Mouse (Mus musculus) lung, embryonic 15.5 days (tissue): ENCODE data around the gene Ano3. TPM values are rescaled to one million over a fixed set of nuclear protein-coding genes. Genes with fewer than 3 reads are reported as not detected.

ENCODE experiments used
- ATAC-seq: fragments of 200-750 bp; cut with Nextera tagmentation; 2 replicates; pipeline ENCODE4 v1.8.0; 2017; ENCODE audit warnings: moderate number of reproducible peaks, borderline replicate concordance; ENCODE audit not compliant: low FRiP score, low TSS enrichment; ENCODE audit errors: extremely low read depth
- H3K27ac ChIP-seq: fragments of 300-500 bp; sonication (generic); 2 replicates; pipeline ENCODE4 v1.5.1; 2015; ENCODE audit warnings: moderate library complexity, mild to moderate bottlenecking, inconsistent platforms
- H3K27me3 ChIP-seq: fragments of 300-500 bp; sonication (generic); 2 replicates; pipeline ENCODE4 v1.6.1; 2015; ENCODE audit warnings: inconsistent platforms
- H3K36me3 ChIP-seq: fragments of 300-500 bp; sonication (generic); 2 replicates; pipeline ENCODE4 v1.6.1; 2015; ENCODE audit warnings: inconsistent platforms
- H3K4me1 ChIP-seq: fragments of 300-500 bp; sonication (generic); 2 replicates; pipeline ENCODE4 v1.6.1; 2015; ENCODE audit warnings: inconsistent platforms
- H3K4me2 ChIP-seq: fragments of 300-500 bp; sonication (generic); 2 replicates; pipeline ENCODE4 v1.6.1; 2015; ENCODE audit warnings: inconsistent platforms, mild to moderate bottlenecking, moderate library complexity
- H3K4me3 ChIP-seq: fragments of 300-500 bp; sonication (generic); 2 replicates; pipeline ENCODE4 v1.5.1; 2015; ENCODE audit warnings: mild to moderate bottlenecking, inconsistent platforms
- H3K9ac ChIP-seq: fragments of 300-500 bp; sonication (generic); 2 replicates; pipeline ENCODE4 v1.6.1; 2015; ENCODE audit warnings: inconsistent platforms
- H3K9me3 ChIP-seq: fragments of 300-500 bp; sonication (generic); 2 replicates; pipeline ENCODE4 v1.6.1; 2016; ENCODE audit warnings: inconsistent platforms
- WGBS: fragments of 180-500 bp; shearing (Covaris S2); methylation state at CpG from one replicate; pipeline ENCODE4 v1.1.7; 2015; 5-methylcytosine and 5-hydroxymethylcytosine counted together
- polyA plus RNA-seq: library from polyadenylated mRNA; unstranded; fragments of >200 nt; fragmentation: Nextera tagmentation; extraction: Ambion mirVana; gene quantifications from 2 replicates; pipeline ENCODE4 v1.2.1, GENCODE M21; 2015

Ano3 gene
- polyA plus RNA-seq, 1 experiment from 2014 or later: 0.02 TPM

- Histone ChIP-seq H3K4me3 (no peak overlapping the region), H3K27ac (no peak overlapping the region), H3K4me1 (no peaks in the 10 kb centered on the region), H3K36me3 (no peaks in the 10 kb centered on the region), H3K4me2 (no peak overlapping the region), H3K9ac (no peak overlapping the region), H3K27me3 (no peaks in the 10 kb centered on the region), H3K9me3 (no peaks in the 10 kb centered on the region)
- no peak for ATAC-seq
- 55% methylated on average over 10 of the region's 10 CpGs for WGBS
These were observed 240.5 kb downstream of the Ano3 start for GRCm38 (mm10) chr2:110710055-110710720.

GRCm38 (mm10) chr2:110709436-110709835 is 241.3 kb downstream of the Ano3 start:
- Histone ChIP-seq H3K9ac (no peak overlapping the region), H3K27me3 (no peaks in the 10 kb centered on the region), H3K36me3 (no peaks in the 10 kb centered on the region), H3K4me2 (no peak overlapping the region), H3K9me3 (no peaks in the 10 kb centered on the region), H3K4me1 (no peaks in the 10 kb centered on the region), H3K4me3 (no peak overlapping the region), H3K27ac (no peak overlapping the region)
- ATAC-seq: no peak
- 90% methylated on average over 3 of the region's 3 CpGs for WGBS

- no peak overlapping the region for H3K9ac ChIP-seq
- H3K36me3 ChIP-seq: no peaks in the 10 kb centered on the region
- ATAC-seq: no peak
- H3K9me3 ChIP-seq: no peaks in the 10 kb centered on the region
- no peaks in the 10 kb centered on the region for H3K27me3 ChIP-seq
- H3K4me3 ChIP-seq: no peak overlapping the region
- WGBS: 68% methylated on average over 2 of the region's 2 CpGs
- H3K4me2 ChIP-seq: no peak overlapping the region
- no peaks in the 10 kb centered on the region for H3K4me1 ChIP-seq
- no peak overlapping the region for H3K27ac ChIP-seq
These were observed 279.6 kb downstream of the Ano3 start for GRCm38 (mm10) chr2:110671071-110671624.

DNA sequence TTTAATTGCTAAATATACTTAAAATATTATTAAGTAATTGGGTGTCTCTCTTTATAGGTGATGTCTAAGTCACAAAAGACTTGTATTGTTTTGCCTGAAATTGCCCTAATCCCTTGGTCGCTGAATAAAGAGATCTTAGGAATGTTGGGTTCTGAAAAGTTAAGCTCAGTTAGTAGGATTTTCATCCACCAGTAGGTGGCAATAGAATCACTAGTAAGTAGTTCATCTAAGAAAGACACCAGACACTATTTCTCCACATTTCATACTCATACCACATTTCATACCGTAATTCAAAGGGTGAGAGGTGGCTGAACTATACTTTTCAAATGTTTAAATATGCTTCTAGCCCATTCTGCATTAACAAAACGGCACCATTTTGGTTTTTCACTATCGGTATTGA is 287.4 kb downstream of the Ano3 start:
- WGBS: 34% methylated on average over 4 of the region's 4 CpGs

GRCm38 (mm10) chr2:110644846-110645245 is 305.9 kb downstream of the Ano3 start:
- no peaks in the 10 kb centered on the region for H3K4me1 ChIP-seq
- no peaks in the 10 kb centered on the region for H3K36me3 ChIP-seq
- no peak overlapping the region for H3K9ac ChIP-seq
- ATAC-seq: no peak
- H3K4me2 ChIP-seq: no peak overlapping the region
- no peak overlapping the region for H3K4me3 ChIP-seq
- H3K9me3 ChIP-seq: no peaks in the 10 kb centered on the region
- no peaks in the 10 kb centered on the region for H3K27me3 ChIP-seq
- H3K27ac ChIP-seq: no peak overlapping the region

More for the DNA sequence above, 287.4 kb downstream of the Ano3 start:
- Histone ChIP-seq H3K9me3 (no peaks in the 10 kb centered on the region), H3K4me2 (no peak overlapping the region), H3K27me3 (no peaks in the 10 kb centered on the region), H3K27ac (no peak overlapping the region), H3K36me3 (no peaks in the 10 kb centered on the region), H3K4me3 (no peak overlapping the region), H3K9ac (no peak overlapping the region), H3K4me1 (no peaks in the 10 kb centered on the region)
- no peak for ATAC-seq

DNA sequence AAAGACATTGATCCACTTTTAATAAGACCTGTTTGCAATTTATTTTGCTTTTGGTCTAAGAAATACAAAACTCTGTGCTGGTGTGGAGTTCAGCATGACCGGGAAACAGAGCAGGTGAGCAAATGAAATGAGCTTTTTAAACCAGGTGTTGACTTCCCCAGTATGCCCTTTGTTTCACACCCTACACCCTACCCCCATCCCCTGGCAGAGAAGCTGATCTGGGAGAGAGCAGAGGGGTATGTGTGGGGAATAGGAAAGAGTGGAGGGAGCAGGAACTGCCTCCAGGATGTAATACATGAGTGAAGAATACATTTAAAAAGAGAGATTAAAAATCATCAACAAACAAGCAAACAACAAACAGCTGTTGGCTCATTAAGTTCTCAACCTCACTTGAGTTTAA is 306.4 kb downstream of the Ano3 start:
- Histone ChIP-seq H3K4me3 (no peak overlapping the region), H3K36me3 (no peaks in the 10 kb centered on the region), H3K27ac (no peak overlapping the region), H3K4me1 (no peaks in the 10 kb centered on the region), H3K4me2 (no peak overlapping the region), H3K27me3 (no peaks in the 10 kb centered on the region), H3K9me3 (no peaks in the 10 kb centered on the region), H3K9ac (no peak overlapping the region)
- 52% methylated on average over 1 of the region's 1 CpGs for WGBS
- no peak for ATAC-seq

Other genes starting within 250 kb of the Ano3 start
- gene Muc15, start 229.6 kb downstream of the Ano3 start, polyA plus RNA-seq: not detected in 2 replicates
- gene Gm13941, start 155.1 kb upstream of the Ano3 start, polyA plus RNA-seq: not detected in 2 replicates
- not detected in 2 replicates for gene Gm15130, start 202.0 kb upstream of the Ano3 start, polyA plus RNA-seq